Mouse (Mus musculus) thymus, adult 2 months (tissue): ENCODE measurements around the gene Hapln4.

ENCODE experiments used
- CTCF ChIP-seq: fragments of 200-500 bp; IDR thresholded peaks from 2 replicates; pipeline ENCODE4 v1.5.1; 2012; ENCODE audit warnings: mild to moderate bottlenecking, control low read depth, low read length, moderate library complexity, borderline replicate concordance; ENCODE audit not compliant: control insufficient read depth, poor library complexity, insufficient read depth; ENCODE audit errors: extremely low read depth
- POLR2A ChIP-seq: fragments of 200-500 bp; IDR thresholded peaks from 2 replicates; pipeline ENCODE4 v1.6.1; 2012; ENCODE audit warnings: mild to moderate bottlenecking, low read length, control low read depth, moderate library complexity; ENCODE audit not compliant: control insufficient read depth, poor library complexity, insufficient read depth; ENCODE audit errors: extremely low read depth

- TF ChIP-seq CTCF: no peak
- TF ChIP-seq POLR2A: no peak
Measured at GRCm38 (mm10) chr8:70049662-70050061, 33.6 kb upstream of the Hapln4 start.
